Mouse (Mus musculus): ENCODE data around the gene Spsb4.

DNA sequence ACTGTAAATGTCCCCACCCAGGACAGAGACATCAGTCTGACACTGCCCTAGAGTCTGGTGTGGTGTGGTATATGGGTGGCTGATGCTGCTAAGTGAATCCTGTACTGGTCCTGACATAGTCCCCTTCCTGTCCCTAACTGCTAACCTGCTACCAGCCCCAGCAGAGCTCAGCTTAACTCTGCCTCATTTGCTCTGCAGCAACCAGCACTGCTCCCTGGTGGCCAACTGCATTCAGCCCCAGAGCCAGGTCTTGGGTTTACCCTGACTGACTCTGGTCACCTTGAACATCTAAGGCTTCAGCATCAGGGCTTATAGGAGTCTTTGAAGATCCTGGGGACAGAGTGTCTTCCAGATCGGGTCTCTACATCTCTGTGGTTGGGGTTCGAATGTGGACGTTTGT lies 75.7 kb downstream of the Spsb4 start:
- no peak for TF ChIP-seq POLR2A (IDR thresholded peaks at IDR 0.05; ENCODE audit: insufficient read depth, low read depth, low read length)
- no peak for TF ChIP-seq EP300 (IDR thresholded peaks at IDR 0.05; ENCODE audit: insufficient read depth, low read depth, low read length)

All from heart, adult 2 months (tissue).